Mouse (Mus musculus) C2C12 (cell line): Measurements from ENCODE around the gene 5730522E02Rik.

Experiments
- CEBPB ChIP-seq: IDR thresholded peaks from one replicate; pipeline ENCODE4 v1.6.1; 2011; ENCODE audit warnings: low read depth, mild to moderate bottlenecking, control low read depth, moderate library complexity
- CTCF ChIP-seq: IDR thresholded peaks from one replicate; pipeline ENCODE4 v1.5.1; 2011; ENCODE audit not compliant: control insufficient read depth, insufficient read depth, insufficient read length
- MYOG ChIP-seq: IDR thresholded peaks from one replicate; pipeline ENCODE4 v1.6.1; 2011; ENCODE audit not compliant: control insufficient read depth, insufficient read length; ENCODE audit errors: extremely low read depth
- USF1 ChIP-seq: IDR thresholded peaks from one replicate; pipeline ENCODE4 v1.6.1; 2011; ENCODE audit warnings: low read depth, mild to moderate bottlenecking, control low read depth, moderate library complexity

- no peak for TF ChIP-seq CTCF
- no peak for TF ChIP-seq USF1
- no peak for TF ChIP-seq CEBPB
- TF ChIP-seq MYOG, result no peak
These were observed 353.7 kb downstream of the 5730522E02Rik start for GRCm38 (mm10) chr11:25856629-25857568.
